Mouse (Mus musculus) liver, embryonic 12.5 days (tissue): ENCODE measurements around the gene Gm42421. TPM values are rescaled to one million over a fixed set of nuclear protein-coding genes. Genes with fewer than 3 reads are reported as not detected.

ENCODE experiments used
- ATAC-seq: fragments of 200-750 bp; cut with Nextera tagmentation; 2 replicates; pipeline ENCODE4 v1.8.0; 2017; ENCODE audit warnings: moderate number of reproducible peaks, mild to moderate bottlenecking, moderate library complexity
- H3K27ac ChIP-seq: fragments of 300-500 bp; sonication (generic); 2 replicates; pipeline ENCODE4 v1.5.1; 2016; ENCODE audit warnings: mild to moderate bottlenecking
- H3K27me3 ChIP-seq: fragments of 300-500 bp; sonication (generic); replicated peaks from 2 replicates; pipeline ENCODE4 v1.6.1; 2016; ENCODE audit warnings: mild to moderate bottlenecking, moderate library complexity
- H3K36me3 ChIP-seq: fragments of 300-500 bp; sonication (generic); 2 replicates; pipeline ENCODE4 v1.6.1; 2016; ENCODE audit warnings: mild to moderate bottlenecking, moderate library complexity
- H3K4me1 ChIP-seq: fragments of 300-500 bp; sonication (generic); 2 replicates; pipeline ENCODE4 v1.6.1; 2016
- H3K4me2 ChIP-seq: fragments of 300-500 bp; sonication (generic); 2 replicates; pipeline ENCODE4 v1.6.1; 2016; ENCODE audit warnings: mild to moderate bottlenecking, moderate library complexity
- H3K4me3 ChIP-seq: fragments of 300-500 bp; sonication (generic); 2 replicates; pipeline ENCODE4 v1.5.1; 2016; ENCODE audit warnings: mild to moderate bottlenecking, moderate library complexity
- H3K9ac ChIP-seq: fragments of 300-500 bp; sonication (generic); 2 replicates; pipeline ENCODE4 v1.6.1; 2016; ENCODE audit warnings: mild to moderate bottlenecking, moderate library complexity
- H3K9me3 ChIP-seq: fragments of 300-500 bp; sonication (generic); replicated peaks from 2 replicates; pipeline ENCODE4 v1.6.1; 2016; ENCODE audit warnings: mild to moderate bottlenecking, moderate library complexity
- WGBS: fragments of 180-500 bp; shearing (Covaris S2); methylation state at CpG from one replicate; pipeline ENCODE4 v1.1.7; 2016; ENCODE audit not compliant: insufficient replicate concordance; 5-methylcytosine and 5-hydroxymethylcytosine counted together
- polyA plus RNA-seq: library from polyadenylated mRNA; unstranded; fragments of >200 nt; fragmentation: Nextera tagmentation; extraction: Ambion mirVana; gene quantifications from 2 replicates; pipeline ENCODE4 v1.2.1, GENCODE M21; 2016

Gene Gm42421
- 0.18 TPM in 1 of 2 replicates, not detected in the other for polyA plus RNA-seq

DNA sequence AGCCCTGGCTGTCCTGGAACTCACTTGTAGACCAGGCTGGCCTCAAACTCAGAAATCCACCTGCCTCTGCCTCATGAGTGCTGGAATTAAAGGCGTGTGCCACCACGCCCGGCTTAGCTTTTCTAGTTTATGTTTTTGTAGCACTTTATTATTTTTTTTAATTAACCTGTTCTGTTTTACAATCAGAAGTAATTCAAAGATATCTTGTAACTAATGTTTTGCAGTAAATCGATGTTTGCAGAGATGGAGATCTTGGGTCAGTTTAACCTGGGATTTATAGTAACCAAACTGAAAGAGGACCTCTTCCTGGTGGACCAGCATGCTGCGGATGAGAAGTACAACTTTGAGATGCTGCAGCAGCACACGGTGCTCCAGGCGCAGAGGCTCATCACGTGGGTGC, at the start of gene Gm42421:
Gene Gm42421, plus strand, starts transcription at position 301 of the 400 bp plus-strand sequence.
- WGBS, result 88% methylated on average over 8 of the region's 8 CpGs
- Histone ChIP-seq H3K9me3 (no peaks in the 10 kb centered on the region), H3K27me3 (no peaks in the 10 kb centered on the region), H3K9ac (no peak within 1 kb of the TSS), H3K36me3 (peaks cover 96% of the 10 kb centered on the region), H3K4me3 (no peak within 1 kb of the TSS), H3K27ac (no peak within 1 kb of the TSS), H3K4me2 (no peak within 1 kb of the TSS), H3K4me1 (peaks cover 20% of the 10 kb centered on the region)
- no peak for ATAC-seq

DNA sequence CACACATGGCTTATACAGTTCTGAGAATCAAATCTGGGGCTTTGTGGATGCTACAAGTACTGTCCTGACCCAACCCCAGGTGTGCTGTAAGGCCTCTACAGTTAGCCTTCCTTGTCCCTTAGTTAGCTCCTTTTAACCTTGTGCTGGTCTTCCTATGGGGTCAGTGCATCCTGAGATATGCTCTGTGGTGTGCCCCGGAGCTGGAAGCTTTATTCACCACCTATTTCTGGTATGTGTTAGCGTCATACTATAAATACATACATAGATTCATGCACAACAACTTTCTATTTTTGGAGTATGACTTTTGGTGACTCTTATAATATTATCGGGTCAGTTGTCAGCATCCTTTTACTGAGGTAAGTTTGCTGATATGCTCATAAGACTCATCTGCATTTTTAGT, 42.7 kb upstream of the Gm42421 start:
- Histone ChIP-seq H3K27me3 (no peaks in the 10 kb centered on the region), H3K36me3 (peaks cover 100% of the 10 kb centered on the region), H3K4me2 (no peak overlapping the region), H3K9me3 (peaks cover 3% of the 10 kb centered on the region; the same call in 1 of the 2 replicates), H3K4me1 (no peaks in the 10 kb centered on the region), H3K9ac (no peak overlapping the region), H3K4me3 (no peak overlapping the region), H3K27ac (no peak overlapping the region)
- 96% methylated on average over 3 of the region's 3 CpGs for WGBS
- ATAC-seq, result no peak

DNA sequence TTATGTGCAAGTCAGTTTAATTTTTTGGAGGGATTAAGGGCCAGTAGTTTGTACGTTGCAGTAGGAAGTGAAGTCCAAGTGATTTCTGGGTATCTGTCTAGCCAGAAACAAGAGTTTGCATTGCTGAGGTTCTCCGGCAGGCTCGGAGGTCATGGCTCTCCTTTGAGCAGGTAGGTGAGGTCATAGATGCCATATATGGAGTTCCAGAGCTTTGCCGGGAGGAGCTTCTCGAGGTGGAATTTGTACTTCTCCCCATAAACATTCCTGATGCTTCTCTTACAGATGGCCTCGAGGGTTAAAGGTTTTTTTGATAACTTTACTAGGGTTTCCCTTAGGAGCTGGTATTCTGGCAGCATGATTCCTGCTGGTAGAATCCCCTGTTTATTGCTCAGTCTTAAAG, 37.2 kb upstream of the Gm42421 start:
- Histone ChIP-seq H3K9me3 (0 out of 2 replicates have a peak, but pooled peaks cover under 1% of the 10 kb centered on the region), H3K4me1 (peaks cover 31% of the 10 kb centered on the region), H3K36me3 (peaks cover 100% of the 10 kb centered on the region), H3K4me2 (no peak overlapping the region), H3K4me3 (no peak overlapping the region), H3K9ac (no peak overlapping the region), H3K27me3 (no peaks in the 10 kb centered on the region), H3K27ac (no peak overlapping the region)
- no peak for ATAC-seq
- 75% methylated on average over 6 of the region's 6 CpGs for WGBS

DNA sequence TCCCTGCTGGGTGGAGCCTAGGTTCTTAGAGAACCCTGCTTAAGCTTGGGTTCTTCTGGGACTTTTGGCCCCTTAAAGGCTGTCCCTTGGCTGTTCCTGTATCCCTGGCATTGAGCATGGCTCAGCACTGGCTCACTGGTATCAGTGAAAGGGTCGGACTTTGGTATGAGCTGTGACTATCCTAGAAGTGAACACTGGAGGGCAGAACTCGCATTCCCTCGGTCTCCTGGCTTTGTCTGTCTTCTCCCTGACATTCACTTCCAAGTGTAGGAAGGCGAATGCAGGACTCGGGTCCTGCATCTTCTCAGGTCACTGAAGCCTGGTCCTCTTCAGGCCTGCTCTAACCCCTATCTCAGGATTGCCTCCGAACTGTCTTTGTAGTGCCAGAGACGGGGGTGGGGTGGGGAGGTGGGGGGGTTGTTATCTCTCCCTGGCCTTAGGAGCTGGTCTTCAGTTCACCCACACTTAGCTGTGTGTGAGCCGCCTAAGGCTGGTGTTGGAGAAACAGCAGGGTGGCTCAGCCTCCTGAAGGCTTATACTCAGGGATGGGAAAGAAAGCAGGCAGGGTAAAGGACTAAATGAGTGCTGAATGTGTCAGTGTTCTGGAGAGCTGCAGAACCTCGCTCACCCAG, 35.6 kb upstream of the Gm42421 start:
- peak; percentile 54 for ATAC-seq
- peak overlapping the region; percentile 6; the same call in 1 of the 2 replicates for H3K4me2 ChIP-seq

DNA sequence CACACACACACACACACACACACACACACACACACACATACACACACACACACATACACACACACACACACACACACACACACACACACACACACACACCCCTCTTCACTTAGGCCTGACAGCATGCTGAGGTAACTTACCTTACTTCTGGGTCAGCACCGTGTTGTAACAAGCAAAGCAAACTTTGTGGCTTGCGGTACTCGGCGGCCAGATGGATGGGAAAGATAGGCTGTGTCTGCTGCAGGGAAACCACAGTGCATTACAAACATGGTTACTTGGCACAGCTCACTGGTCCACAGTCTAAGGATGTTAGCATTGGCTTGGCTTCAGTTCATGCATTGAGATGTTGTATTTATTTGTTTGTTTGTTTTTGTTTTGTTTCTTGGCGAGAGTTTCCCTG, 34.6 kb upstream of the Gm42421 start:
- peaks cover 31% of the 10 kb centered on the region for H3K4me1 ChIP-seq
- no peaks in the 10 kb centered on the region for H3K9me3 ChIP-seq
- H3K4me2 ChIP-seq, result no peak overlapping the region
- WGBS, result 24% methylated on average over 5 of the region's 5 CpGs
- ATAC-seq, result peak; percentile 68
- no peak overlapping the region for H3K4me3 ChIP-seq
- H3K27ac ChIP-seq, result no peak overlapping the region
- peaks cover 100% of the 10 kb centered on the region for H3K36me3 ChIP-seq
- no peaks in the 10 kb centered on the region for H3K27me3 ChIP-seq
- H3K9ac ChIP-seq, result no peak overlapping the region

More for the DNA sequence above, 35.6 kb upstream of the Gm42421 start:
- Histone ChIP-seq H3K27me3 (no peaks in the 10 kb centered on the region), H3K27ac (peak overlapping the region; percentile 46; the same call in 1 of the 2 replicates), H3K4me1 (peaks cover 31% of the 10 kb centered on the region), H3K9me3 (no peaks in the 10 kb centered on the region), H3K4me3 (no peak overlapping the region), H3K9ac (no peak overlapping the region), H3K36me3 (peaks cover 100% of the 10 kb centered on the region)
- 57% methylated on average over 9 of the region's 9 CpGs for WGBS

DNA sequence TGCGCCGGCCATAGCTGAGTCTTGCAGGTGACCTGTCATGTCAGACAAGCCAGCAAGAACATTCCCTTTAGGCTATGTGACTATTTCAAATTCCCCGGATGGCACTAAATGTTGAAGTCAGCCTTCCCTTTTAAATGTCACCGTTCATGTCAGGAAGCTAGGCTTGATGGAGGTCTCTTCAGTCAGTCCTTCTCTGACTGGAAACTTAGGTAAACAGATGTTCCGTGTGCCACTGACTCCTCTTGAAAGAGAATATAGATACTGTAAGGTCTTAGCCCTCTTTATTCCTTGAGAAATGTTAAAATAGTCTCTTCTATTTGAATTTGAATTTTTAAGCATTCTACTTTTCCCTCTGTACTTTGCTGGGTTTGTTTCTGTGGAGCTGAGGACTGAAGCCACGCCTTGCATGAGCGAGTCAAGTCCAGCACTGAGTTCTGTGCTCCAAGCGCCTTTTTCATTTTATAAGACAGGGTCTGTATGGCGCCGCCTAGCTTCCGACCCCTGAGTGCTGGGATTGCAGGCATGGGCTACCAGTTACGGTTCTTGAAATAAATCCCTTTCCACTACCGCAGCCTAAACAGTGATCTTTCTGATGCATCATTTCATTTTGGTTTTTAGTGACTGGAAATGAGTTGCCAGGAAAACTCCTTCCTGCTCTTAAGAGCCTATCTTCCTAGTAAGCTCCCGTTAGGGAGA, 30.2 kb upstream of the Gm42421 start, which contains the start of gene Ankrd61:
Gene Ankrd61, minus strand, starts transcription at position 51 of the 696 bp plus-strand sequence.
- 86% methylated on average over 14 of the region's 14 CpGs for WGBS
- Histone ChIP-seq H3K4me3 (no peak within 1 kb of the TSS), H3K36me3 (peaks cover 100% of the 10 kb centered on the region), H3K4me2 (no peak within 1 kb of the TSS), H3K27me3 (no peaks in the 10 kb centered on the region), H3K27ac (no peak within 1 kb of the TSS), H3K9ac (no peak within 1 kb of the TSS), H3K4me1 (peaks cover 14% of the 10 kb centered on the region), H3K9me3 (no peaks in the 10 kb centered on the region)
- no peak for ATAC-seq

DNA sequence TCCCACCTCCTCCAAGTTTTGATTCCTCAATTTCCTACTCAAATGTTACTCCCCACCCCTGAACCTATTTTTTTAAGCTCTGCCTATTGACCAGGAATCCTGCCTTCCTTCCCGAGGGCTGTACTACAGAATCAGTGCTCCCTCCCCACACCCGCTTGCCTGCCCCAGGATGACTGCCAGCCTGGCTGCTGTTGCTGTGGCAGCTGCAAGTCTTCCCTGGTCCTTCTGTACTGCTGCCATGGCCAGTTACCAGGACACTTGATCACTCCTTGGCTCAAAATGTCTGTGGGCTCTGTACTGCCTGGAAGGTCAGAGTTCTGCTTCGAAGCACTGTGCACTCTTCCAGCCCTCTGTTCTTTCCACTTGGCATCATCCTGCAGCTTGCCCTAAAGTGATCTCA, 25.9 kb upstream of the Gm42421 start:
- Histone ChIP-seq H3K4me3 (no peak overlapping the region), H3K4me1 (peaks cover 28% of the 10 kb centered on the region), H3K27ac (no peak overlapping the region), H3K36me3 (peaks cover 100% of the 10 kb centered on the region), H3K9me3 (no peaks in the 10 kb centered on the region), H3K27me3 (no peaks in the 10 kb centered on the region), H3K9ac (no peak overlapping the region), H3K4me2 (no peak overlapping the region)
- WGBS, result 90% methylated on average over 3 of the region's 3 CpGs
- ATAC-seq, result no peak

DNA sequence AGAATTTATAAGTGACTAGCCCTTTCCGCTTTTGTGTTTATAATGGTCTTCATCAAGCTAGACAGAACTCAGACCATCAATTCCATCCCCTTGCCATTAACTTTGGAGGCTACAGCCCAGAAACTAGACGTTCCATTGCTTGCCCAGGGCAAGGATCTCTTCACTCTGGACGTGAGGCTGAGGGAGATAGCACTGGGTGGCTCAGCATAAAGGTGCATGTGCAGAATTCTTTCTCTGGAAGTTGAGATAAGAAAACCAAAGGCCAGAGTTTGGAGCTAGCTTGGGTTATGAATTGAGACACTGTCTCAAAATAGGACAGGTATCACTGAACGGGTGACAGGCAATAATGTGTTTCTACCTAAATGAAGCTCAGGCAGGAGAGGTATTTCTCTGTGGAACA, 24.2 kb upstream of the Gm42421 start:
- Histone ChIP-seq H3K9me3 (no peaks in the 10 kb centered on the region), H3K4me1 (peaks cover 45% of the 10 kb centered on the region), H3K9ac (0 out of 2 replicates have a peak overlapping the region, but pooled peaks have one; percentile 0), H3K4me2 (no peak overlapping the region; the same call in 1 of the 2 replicates), H3K27me3 (no peaks in the 10 kb centered on the region), H3K36me3 (peaks cover 93% of the 10 kb centered on the region), H3K27ac (peak overlapping the region; percentile 53; the same call in 1 of the 2 replicates), H3K4me3 (no peak overlapping the region)
- ATAC-seq, result peak; percentile 74
- WGBS, result 37% methylated on average over 4 of the region's 4 CpGs

DNA sequence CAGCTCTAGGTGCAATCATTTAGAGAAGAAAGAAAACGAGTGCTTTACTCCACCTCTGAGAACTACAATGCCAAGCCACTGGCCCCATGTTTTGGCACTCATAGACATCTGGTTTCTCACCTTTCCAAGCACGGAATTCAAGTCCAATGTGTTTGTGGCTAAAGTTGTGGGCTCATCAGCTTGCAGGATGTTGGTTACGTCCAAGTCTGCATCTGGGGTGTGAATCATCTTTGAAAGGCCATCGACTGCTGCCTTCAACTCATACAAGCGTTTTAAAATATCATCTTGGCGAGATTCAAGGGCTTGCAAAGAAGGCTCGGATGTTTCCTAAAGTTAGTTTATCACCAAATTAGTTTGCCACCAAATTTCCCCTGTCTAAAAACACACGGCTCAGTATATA, 21.5 kb upstream of the Gm42421 start:
- no peak for ATAC-seq
- H3K36me3 ChIP-seq, result peaks cover 67% of the 10 kb centered on the region
- H3K27me3 ChIP-seq, result no peaks in the 10 kb centered on the region
- H3K27ac ChIP-seq, result 0 out of 2 replicates have a peak overlapping the region, but pooled peaks have one; percentile 68
- WGBS, result 84% methylated on average over 8 of the region's 8 CpGs
- peaks cover 56% of the 10 kb centered on the region for H3K4me1 ChIP-seq
- H3K4me2 ChIP-seq, result no peak overlapping the region
- no peak overlapping the region for H3K9ac ChIP-seq
- H3K4me3 ChIP-seq, result no peak overlapping the region
- H3K9me3 ChIP-seq, result no peaks in the 10 kb centered on the region

DNA sequence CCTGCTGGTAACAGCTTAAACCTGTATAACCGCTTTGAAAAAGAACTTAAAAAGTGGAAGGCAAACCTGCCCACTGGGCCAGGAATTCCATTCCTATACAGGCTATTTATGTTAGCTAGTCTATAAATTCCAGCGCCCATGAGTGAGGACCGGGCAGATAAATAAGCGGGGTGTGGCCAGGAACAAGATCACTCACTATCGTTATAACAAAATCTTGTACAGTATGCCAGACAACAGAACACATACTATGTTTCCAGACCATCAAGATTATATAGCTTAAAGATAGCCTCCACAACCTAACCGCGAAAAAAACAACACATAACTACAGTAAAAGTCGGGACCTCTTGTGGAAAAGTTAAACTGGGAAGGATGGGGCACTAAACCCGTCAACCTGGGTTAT, 19.0 kb upstream of the Gm42421 start:
- peak overlapping the region; percentile 93 for H3K4me2 ChIP-seq
- 2% methylated on average over 9 of the region's 9 CpGs for WGBS
- peaks cover 64% of the 10 kb centered on the region for H3K36me3 ChIP-seq
- H3K27ac ChIP-seq, result peak overlapping the region; percentile 98
- peaks cover 47% of the 10 kb centered on the region for H3K4me1 ChIP-seq
- peak; percentile 46 for ATAC-seq
- H3K9me3 ChIP-seq, result no peaks in the 10 kb centered on the region
- H3K27me3 ChIP-seq, result no peaks in the 10 kb centered on the region
- peak overlapping the region; percentile 74 for H3K4me3 ChIP-seq
- H3K9ac ChIP-seq, result peak overlapping the region; percentile 84

DNA sequence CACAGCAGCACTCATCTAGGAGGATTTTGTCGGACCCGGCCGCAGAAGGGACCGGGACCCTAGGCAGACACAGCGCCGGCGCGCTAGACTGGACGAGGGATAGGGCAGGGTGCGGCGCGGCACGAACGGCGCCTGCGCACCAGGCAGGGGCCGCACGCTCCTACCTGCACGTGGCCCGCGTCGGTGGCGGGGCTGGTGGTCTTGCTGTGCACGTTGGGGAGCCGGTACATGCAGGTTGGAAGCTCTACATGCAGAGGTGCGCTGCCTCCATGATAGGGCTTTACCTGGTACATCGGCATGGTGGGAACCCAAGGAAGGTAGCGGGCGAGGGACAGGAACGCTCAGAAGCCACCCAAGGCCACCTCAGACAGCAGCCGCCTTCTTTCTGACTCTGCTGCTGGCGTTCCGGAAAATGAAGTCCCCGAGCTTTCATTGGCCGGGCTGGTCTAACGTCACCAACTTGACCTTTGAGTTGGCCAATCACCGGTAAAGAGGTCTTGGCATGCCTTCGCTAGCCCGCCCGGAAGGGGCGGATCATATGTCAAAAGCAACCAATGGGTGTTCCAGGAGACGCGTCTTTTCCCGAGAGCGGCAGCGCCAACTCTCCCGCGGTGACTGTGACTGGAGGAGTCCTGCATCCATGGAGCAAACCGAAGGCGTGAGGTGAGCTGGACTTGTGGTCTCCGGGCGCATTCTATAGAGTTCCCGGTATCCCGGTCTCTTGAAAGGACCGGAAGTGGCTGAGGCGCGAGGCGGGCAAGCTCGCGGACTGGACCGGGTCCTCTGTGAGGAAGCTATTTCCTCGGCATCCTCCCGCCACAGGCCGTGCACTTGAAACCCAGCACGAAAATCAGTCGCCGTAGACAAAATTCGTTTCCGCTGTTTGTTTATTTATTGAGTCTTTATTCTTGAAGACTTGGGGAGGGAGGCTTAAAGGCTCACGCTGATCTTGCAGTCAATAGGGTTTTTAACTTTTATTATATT, 18.3 kb upstream of the Gm42421 start, which contains the start of the genes Aimp2 and Pms2:
Gene Aimp2, minus strand, starts transcription at position 431 of the 984 bp plus-strand sequence.
Gene Pms2, plus strand, starts transcription at position 548 of the 984 bp plus-strand sequence.
- no peaks in the 10 kb centered on the region for H3K9me3 ChIP-seq
- H3K36me3 ChIP-seq, result peaks cover 62% of the 10 kb centered on the region
- no peaks in the 10 kb centered on the region for H3K27me3 ChIP-seq
- peak; percentile 96 for ATAC-seq
- peak within 1 kb of the TSS; percentile 98 for H3K27ac ChIP-seq
- H3K4me3 ChIP-seq, result peak within 1 kb of the TSS; percentile 74
- H3K9ac ChIP-seq, result peak within 1 kb of the TSS; percentile 84
- H3K4me2 ChIP-seq, result peak within 1 kb of the TSS; percentile 93
- peaks cover 39% of the 10 kb centered on the region for H3K4me1 ChIP-seq
- under 1% methylated on average over 70 of the region's 70 CpGs for WGBS
